Mouse (Mus musculus) midbrain, embryonic 12.5 days (tissue): ENCODE data around the gene Zfp160. TPM values are rescaled to one million over a fixed set of nuclear protein-coding genes. Genes with fewer than 3 reads are reported as not detected.
"Not testable (repeated sequence)": the region's sequence is repeated elsewhere in the genome, so short reads cannot be mapped to it uniquely, and the experiment has no call there.

Experiments
- ATAC-seq: fragments of 200-750 bp; cut with Nextera tagmentation; 2 replicates; pipeline ENCODE4 v1.8.0; 2017; ENCODE audit warnings: low read depth, moderate TSS enrichment, moderate library complexity; ENCODE audit not compliant: low FRiP score
- H3K27ac ChIP-seq: fragments of 300-500 bp; sonication (generic); replicated peaks from 2 replicates; pipeline ENCODE4 v1.5.1; 2016; ENCODE audit warnings: mild to moderate bottlenecking
- H3K27me3 ChIP-seq: fragments of 300-500 bp; sonication (generic); 2 replicates; pipeline ENCODE4 v1.6.1; 2016; ENCODE audit warnings: mild to moderate bottlenecking
- H3K36me3 ChIP-seq: fragments of 300-500 bp; sonication (generic); 2 replicates; pipeline ENCODE4 v1.6.1; 2016
- H3K4me1 ChIP-seq: fragments of 300-500 bp; sonication (generic); 2 replicates; pipeline ENCODE4 v1.6.1; 2016
- H3K4me2 ChIP-seq: fragments of 300-500 bp; sonication (generic); replicated peaks from 2 replicates; pipeline ENCODE4 v1.6.1; 2016; ENCODE audit warnings: mild to moderate bottlenecking, moderate library complexity
- H3K4me3 ChIP-seq: fragments of 300-500 bp; sonication (generic); 2 replicates; pipeline ENCODE4 v1.5.1; 2016; ENCODE audit warnings: mild to moderate bottlenecking
- H3K9ac ChIP-seq: fragments of 300-500 bp; sonication (generic); replicated peaks from 2 replicates; pipeline ENCODE4 v1.6.1; 2016; ENCODE audit warnings: mild to moderate bottlenecking, moderate library complexity
- H3K9me3 ChIP-seq: fragments of 300-500 bp; sonication (generic); 2 replicates; pipeline ENCODE4 v1.6.1; 2016; ENCODE audit warnings: mild to moderate bottlenecking
- WGBS: fragments of 180-500 bp; shearing (Covaris S2); methylation state at CpG from one replicate; pipeline ENCODE4 v1.1.7; 2016; 5-methylcytosine and 5-hydroxymethylcytosine counted together
- polyA plus RNA-seq: library from polyadenylated mRNA; unstranded; fragments of >200 nt; fragmentation: Nextera tagmentation; extraction: Ambion mirVana; gene quantifications from 2 replicates; pipeline ENCODE4 v1.2.1, GENCODE M21; 2016

The Zfp160 gene
- 19.0 and 21.3 TPM in 2 replicates for polyA plus RNA-seq

DNA sequence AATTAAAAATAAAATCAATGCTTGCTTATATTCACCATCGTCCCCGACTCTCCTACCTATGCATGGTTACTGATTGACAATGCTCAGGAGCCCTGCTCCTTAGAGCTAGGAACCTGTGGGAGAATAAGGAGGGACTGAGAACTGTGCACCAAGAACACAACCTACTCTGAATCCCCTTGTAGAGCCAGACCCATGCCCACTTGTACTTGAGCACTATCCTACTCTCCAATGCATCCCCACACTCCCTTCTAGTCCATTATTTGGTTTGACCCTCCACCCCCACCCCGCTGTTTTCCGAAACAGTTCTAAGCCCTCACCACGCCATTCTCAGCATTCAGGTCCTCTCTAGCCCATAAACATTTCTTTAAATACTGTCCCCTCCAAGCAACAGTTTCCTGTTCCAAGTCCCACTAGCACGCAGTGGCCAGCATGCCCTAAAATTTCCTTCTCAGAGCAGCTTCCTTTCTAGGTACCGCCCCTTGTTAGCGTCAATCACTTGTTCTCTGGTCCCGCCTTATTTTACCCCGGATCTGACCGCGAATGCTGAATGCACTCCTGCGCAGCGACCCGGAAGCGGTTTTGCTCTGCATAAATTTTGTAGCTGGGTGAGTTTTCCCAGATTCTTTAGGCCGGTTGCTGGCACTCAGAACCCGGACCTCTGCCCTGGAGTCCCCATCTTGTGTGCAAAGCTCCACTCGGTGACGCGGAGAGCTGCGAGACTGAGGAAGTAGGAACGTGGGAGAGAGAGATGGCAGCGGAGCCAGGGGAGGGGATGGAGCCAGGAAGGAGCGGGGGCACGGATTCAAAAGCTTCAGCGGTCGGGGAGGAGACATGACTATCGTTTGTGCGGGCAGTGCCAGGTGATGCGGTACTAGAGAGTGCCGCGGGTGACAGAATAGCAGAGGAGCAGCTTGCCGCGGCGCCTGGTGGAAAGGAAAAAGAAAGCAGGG, at the start of gene Zfp160:
Gene Zfp160 (plus strand): TSS at position 522 of the 950 bp plus-strand sequence.
- Histone ChIP-seq H3K9me3 (no peaks in the 10 kb centered on the region), H3K4me1 (peaks cover 14% of the 10 kb centered on the region), H3K27ac (peak within 1 kb of the TSS; percentile 92), H3K27me3 (no peaks in the 10 kb centered on the region; the same call in 1 of the 2 replicates), H3K9ac (peak within 1 kb of the TSS; percentile 87), H3K36me3 (peaks cover 19% of the 10 kb centered on the region), H3K4me2 (peak within 1 kb of the TSS; percentile 83), H3K4me3 (peak within 1 kb of the TSS; percentile 78)
- peak; percentile 97 for ATAC-seq
- WGBS: 5% methylated on average over 36 of the region's 36 CpGs

DNA sequence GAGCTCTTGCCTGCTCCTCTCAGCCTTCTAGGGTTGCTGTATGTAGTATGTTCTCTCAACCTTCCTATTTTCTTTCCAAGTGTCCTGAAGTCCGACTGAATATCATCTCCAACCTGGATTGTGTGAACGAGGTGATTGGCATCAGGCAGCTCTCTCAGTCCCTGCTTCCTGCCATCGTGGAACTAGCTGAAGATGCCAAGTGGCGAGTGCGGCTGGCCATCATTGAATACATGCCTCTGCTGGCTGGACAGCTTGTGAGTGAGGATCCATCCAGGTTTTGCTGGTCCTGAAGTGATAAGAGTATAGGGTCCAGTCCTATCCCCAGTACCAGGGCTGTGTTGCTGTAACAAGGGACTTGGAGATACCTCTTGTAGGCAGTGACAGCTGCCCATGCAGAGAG, 48.3 kb upstream of the Zfp160 start:
- H3K9me3 ChIP-seq: no peaks in the 10 kb centered on the region
- H3K27me3 ChIP-seq: no peaks in the 10 kb centered on the region
- H3K4me3 ChIP-seq: no peak overlapping the region
- no peak overlapping the region for H3K4me2 ChIP-seq
- no peak overlapping the region for H3K9ac ChIP-seq
- WGBS: 96% methylated on average over 5 of the region's 5 CpGs
- no peak overlapping the region for H3K27ac ChIP-seq
- peaks cover 99% of the 10 kb centered on the region for H3K36me3 ChIP-seq
- H3K4me1 ChIP-seq: no peaks in the 10 kb centered on the region
- no peak for ATAC-seq

DNA sequence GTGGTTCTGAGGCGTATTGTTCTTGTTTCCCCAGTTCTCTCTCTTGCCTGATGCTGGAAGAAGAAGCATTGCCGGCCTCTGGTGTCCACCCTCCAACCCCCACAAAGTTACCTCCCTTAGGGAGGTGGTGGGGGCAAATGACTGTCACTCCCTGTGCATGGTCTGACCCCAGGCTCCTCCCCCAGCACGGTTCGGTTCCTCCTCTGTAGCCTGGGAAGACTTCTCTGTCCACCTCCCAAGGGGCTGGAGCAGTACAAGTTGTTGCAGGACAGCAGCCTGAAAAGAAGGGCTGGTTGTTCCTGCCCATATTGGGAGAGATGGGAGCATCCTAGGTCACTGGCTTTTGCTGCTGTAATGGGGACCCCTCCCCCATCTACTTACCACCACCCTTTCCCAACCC, 43.3 kb upstream of the Zfp160 start:
- Histone ChIP-seq H3K9me3 (no peaks in the 10 kb centered on the region), H3K4me1 (no peaks in the 10 kb centered on the region), H3K27ac (no peak overlapping the region), H3K4me3 (no peak overlapping the region), H3K4me2 (no peak overlapping the region), H3K9ac (no peak overlapping the region), H3K36me3 (peaks cover 90% of the 10 kb centered on the region), H3K27me3 (no peaks in the 10 kb centered on the region)
- no peak for ATAC-seq
- WGBS: 91% methylated on average over 4 of the region's 4 CpGs

DNA sequence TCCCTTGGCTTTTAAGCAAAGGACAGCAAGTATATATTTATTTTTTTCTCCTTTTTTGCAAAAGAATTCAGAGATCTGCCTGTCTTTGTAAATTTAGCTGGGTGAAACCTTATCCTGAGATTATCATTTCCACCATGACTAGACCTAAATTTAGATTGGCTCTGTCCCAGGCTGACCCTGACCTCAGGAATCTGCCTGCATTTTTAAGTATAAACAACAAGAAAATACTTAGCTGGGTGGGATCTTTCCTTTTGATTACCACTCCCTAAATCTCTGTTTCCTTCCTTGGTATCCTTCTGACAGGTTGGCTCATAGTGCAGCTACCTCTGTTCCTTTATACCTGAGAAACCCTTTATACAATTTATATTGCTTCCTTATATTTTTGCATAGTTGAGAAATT, 42.0 kb upstream of the Zfp160 start:
- Histone ChIP-seq H3K9ac (no peak overlapping the region), H3K4me2 (no peak overlapping the region), H3K36me3 (peaks cover 78% of the 10 kb centered on the region), H3K27ac (no peak overlapping the region), H3K27me3 (no peaks in the 10 kb centered on the region), H3K9me3 (no peaks in the 10 kb centered on the region), H3K4me3 (no peak overlapping the region), H3K4me1 (no peaks in the 10 kb centered on the region)
- no peak for ATAC-seq

DNA sequence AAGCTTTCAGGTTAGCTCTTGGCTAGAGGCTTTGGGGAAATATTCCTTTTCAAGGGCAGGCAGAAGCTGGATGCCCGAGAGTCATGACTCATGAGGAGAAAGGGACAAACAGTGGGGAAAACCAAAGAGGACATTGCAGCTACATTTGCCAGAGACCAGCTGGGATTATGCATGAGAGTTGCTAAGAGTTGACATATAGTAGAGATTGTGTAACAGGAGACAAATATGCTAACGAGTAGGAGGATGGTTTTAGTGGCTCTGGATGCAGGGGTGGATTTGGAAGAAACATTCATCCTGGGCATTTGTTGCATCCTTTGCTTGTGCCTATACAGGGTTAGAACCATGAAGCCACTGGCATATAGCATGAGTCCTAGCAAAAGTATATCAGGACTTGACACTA, 15.0 kb upstream of the Zfp160 start:
- WGBS: 75% methylated on average over 2 of the region's 2 CpGs
- H3K27me3 ChIP-seq: no peaks in the 10 kb centered on the region
- H3K36me3 ChIP-seq: no peaks in the 10 kb centered on the region
- no peak overlapping the region for H3K4me3 ChIP-seq
- no peaks in the 10 kb centered on the region for H3K4me1 ChIP-seq
- H3K4me2 ChIP-seq: no peak overlapping the region
- no peaks in the 10 kb centered on the region for H3K9me3 ChIP-seq
- H3K9ac ChIP-seq: no peak overlapping the region
- no peak overlapping the region for H3K27ac ChIP-seq
- ATAC-seq: no peak

DNA sequence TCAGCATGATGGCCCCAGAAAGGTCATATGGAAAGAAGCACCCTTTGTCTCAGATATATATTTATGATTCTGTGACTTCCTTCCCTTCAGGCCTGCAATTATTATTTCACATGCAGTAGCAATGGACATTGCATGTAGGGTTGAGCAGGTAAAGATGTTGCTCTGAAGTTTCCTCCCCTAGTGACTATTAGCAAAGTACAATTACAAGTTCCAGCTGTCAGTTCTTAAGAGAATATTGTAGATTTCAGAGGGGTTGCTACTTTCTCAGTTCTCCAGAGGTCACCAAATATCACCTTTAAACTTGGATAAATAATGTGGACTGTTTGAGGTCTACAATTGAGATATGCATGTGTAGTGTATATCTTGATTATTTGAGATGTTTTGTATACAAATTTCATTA, 12.3 kb upstream of the Zfp160 start, which contains the start of gene Vmn1r233:
Gene Vmn1r233 (minus strand): TSS at position 101 of the 400 bp plus-strand sequence.
- no peak within 1 kb of the TSS for H3K27ac ChIP-seq
- ATAC-seq: no peak
- H3K9ac ChIP-seq: no peak within 1 kb of the TSS
- no peaks in the 10 kb centered on the region for H3K4me1 ChIP-seq
- H3K27me3 ChIP-seq: no peaks in the 10 kb centered on the region
- no peaks in the 10 kb centered on the region for H3K36me3 ChIP-seq
- H3K4me3 ChIP-seq: no peak within 1 kb of the TSS
- H3K9me3 ChIP-seq: no peaks in the 10 kb centered on the region
- H3K4me2 ChIP-seq: no peak within 1 kb of the TSS

DNA sequence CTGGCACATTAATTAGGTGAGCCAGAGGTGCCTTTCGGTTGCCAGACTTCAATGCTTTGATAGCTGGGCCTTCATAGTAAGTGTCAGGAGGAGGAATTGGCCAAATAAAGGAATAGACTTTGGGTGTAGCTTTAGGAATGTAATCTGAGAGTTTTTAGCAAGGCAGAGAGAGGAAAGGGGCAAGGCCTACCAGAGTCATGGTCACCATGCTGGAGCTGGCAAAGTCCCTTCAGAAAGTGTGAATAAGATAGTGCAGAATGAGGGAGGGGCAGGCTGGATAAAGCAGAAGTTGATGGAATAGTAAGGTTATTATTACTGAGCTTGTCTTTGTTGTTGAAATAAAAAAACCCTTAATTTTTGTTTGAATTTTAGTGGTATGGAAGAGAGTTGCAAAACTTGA, 1.0 kb downstream of the Zfp160 start:
- no peaks in the 10 kb centered on the region for H3K9me3 ChIP-seq
- peaks cover 23% of the 10 kb centered on the region for H3K36me3 ChIP-seq
- H3K27me3 ChIP-seq: no peaks in the 10 kb centered on the region; the same call in 1 of the 2 replicates
- H3K9ac ChIP-seq: peak overlapping the region; percentile 87
- no peak for ATAC-seq
- 0 out of 2 replicates have a peak overlapping the region, but pooled peaks have one; percentile 92 for H3K27ac ChIP-seq
- 33% methylated on average over 1 of the region's 1 CpGs for WGBS
- peak overlapping the region; percentile 78 for H3K4me3 ChIP-seq
- peak overlapping the region; percentile 83 for H3K4me2 ChIP-seq
- H3K4me1 ChIP-seq: peaks cover 14% of the 10 kb centered on the region

DNA sequence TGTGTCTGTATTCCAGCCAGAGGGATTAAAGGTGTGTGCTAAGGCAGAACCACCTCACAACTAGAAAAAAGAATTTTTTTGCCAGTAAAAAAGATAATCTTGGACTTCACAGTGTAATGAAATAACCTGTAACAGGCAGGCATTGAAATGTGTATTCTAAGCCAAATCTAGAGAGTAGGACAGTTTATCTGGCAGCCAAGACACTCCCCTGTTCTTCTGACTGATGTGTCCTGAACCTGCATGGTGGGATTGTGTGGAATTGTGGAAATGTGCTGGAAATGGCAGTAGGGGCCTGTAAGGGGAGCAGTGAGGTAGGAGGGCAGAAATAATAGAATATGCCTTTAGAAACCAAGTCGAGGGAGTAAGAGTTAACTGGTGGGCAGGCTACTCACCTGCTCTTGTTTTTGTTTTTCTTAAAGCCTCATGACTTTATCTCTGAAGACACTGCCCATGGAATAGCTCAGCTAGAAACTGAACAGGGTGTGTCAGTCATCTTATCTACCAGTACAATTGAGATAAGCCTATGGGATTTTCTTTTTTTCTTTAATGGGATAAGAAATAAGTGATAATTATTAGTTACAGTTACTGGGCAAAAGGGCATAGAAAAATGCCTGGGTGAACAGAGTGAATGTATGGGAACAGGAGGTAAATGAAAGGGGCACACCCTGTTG, 9.8 kb downstream of the Zfp160 start:
- 97% methylated on average over 1 of the region's 1 CpGs for WGBS
- H3K4me2 ChIP-seq: no peak overlapping the region
- no peak overlapping the region for H3K4me3 ChIP-seq
- H3K27me3 ChIP-seq: no peaks in the 10 kb centered on the region
- no peak overlapping the region for H3K9ac ChIP-seq
- no peak for ATAC-seq
- H3K27ac ChIP-seq: no peak overlapping the region
- H3K4me1 ChIP-seq: no peaks in the 10 kb centered on the region
- no peaks in the 10 kb centered on the region for H3K9me3 ChIP-seq
- peaks cover 70% of the 10 kb centered on the region for H3K36me3 ChIP-seq

DNA sequence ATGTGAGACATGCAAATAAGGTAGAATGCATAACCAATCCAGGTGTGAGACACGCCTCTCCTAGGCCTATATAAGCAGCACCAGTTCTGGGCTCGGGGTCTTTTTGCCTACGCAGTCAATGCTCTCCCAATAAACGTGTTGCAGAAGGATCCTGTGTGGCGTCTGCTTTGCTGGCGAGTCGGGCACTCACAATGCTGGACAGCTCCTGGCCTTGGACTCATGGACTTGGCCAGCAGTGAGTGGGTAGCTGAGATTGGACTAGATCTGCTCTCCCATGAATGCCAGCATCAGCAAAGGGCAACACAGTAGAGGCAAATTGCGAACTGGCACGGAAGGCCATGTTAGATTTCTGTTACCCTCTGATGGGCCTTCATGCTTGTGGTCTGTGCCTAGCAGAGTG, 39.3 kb downstream of the Zfp160 start:
- not testable (repeated sequence) for H3K27me3 ChIP-seq, H3K4me2 ChIP-seq, H3K4me3 ChIP-seq, H3K4me1 ChIP-seq, H3K9me3 ChIP-seq, ATAC-seq, H3K9ac ChIP-seq, H3K27ac ChIP-seq, H3K36me3 ChIP-seq
- 86% methylated on average over 9 of the region's 9 CpGs for WGBS

DNA sequence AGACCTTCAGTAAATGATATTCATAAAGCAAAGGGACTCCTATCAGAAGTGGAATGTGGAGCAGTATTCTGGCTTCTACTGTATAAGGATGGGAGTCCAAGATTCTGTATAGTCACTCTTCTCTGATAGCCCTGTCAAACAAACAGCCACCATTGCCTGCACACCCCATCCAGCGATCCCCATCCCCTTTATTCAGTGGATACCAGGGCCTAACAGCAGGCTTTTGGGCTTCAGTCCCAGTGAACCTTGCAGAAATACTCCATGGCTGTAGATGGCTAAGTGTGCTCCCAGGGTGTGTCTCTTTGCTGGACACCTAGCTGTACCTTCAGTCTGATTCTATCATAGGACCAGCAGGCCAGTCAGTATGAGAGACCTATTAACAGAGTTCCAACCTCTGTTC, 42.2 kb downstream of the Zfp160 start:
- no peaks in the 10 kb centered on the region for H3K27me3 ChIP-seq
- H3K9me3 ChIP-seq: peaks cover 3% of the 10 kb centered on the region; the same call in 1 of the 2 replicates
- ATAC-seq: no peak
- no peaks in the 10 kb centered on the region for H3K36me3 ChIP-seq
- no peak overlapping the region for H3K4me3 ChIP-seq
- no peak overlapping the region for H3K27ac ChIP-seq
- 76% methylated on average over 1 of the region's 1 CpGs for WGBS
- H3K9ac ChIP-seq: no peak overlapping the region
- no peaks in the 10 kb centered on the region for H3K4me1 ChIP-seq
- H3K4me2 ChIP-seq: no peak overlapping the region

DNA sequence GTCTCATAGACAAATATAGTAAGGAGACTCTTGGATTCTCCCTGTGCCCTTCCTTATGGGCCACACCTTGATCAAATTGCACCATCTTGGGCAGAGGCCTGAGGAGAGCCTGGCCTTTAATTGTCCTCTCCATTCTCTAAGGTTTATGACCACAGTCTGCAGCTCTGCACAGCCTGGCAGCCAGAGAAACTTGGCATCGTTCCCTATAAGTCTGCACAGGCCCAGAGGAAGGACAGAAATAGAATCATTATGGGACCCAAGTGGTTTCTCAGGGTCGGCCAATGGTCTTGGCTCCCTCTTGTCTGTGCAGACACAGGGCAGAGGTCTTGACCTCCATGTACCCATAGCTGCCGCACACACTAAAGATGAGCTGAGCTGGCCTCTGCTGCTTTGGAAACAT, 42.6 kb downstream of the Zfp160 start:
- H3K4me2 ChIP-seq, H3K27ac ChIP-seq, H3K9me3 ChIP-seq, H3K9ac ChIP-seq, H3K27me3 ChIP-seq, H3K36me3 ChIP-seq, H3K4me1 ChIP-seq, ATAC-seq, H3K4me3 ChIP-seq: not testable (repeated sequence)
- WGBS: no CpG with 5 or more reads among the region's 3 CpGs

DNA sequence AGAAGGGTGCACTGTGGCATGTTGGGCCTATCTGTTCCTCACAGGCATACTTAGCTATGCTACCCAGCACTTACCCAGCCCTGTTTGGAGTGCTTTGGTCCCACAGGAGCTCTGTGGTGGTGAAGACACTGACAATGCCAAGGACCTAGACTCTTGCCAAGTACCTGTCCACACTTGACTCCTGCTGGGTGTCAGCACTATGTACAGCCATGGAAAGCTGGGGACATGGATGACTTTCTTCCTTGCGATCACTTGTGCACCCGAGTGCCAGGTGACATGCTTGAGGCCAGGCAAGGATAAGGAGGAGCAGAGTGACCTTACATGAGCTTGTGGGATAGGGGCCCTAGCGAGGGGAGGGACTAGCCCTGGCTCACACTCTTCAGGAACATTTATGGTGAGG, 43.2 kb downstream of the Zfp160 start:
- H3K4me2 ChIP-seq, H3K9ac ChIP-seq, H3K9me3 ChIP-seq, H3K4me3 ChIP-seq, H3K36me3 ChIP-seq, H3K4me1 ChIP-seq, H3K27ac ChIP-seq, H3K27me3 ChIP-seq, ATAC-seq: not testable (repeated sequence)
- 90% methylated on average over 3 of the region's 3 CpGs for WGBS
